In genomic region chr11:70017199-70017767, GRCm38 (mm10) we compare ENCODE assay signal across 10 mouse cellular contexts. TPM values are rescaled to one million over a fixed set of nuclear protein-coding genes. Genes with fewer than 3 reads are reported as not detected.
A peak's percentile ranks its signal among the peaks of the same experiment; 100 is the strongest.
DNase-seq lines count a peak whose midpoint lies in the region; ATAC-seq and TF ChIP-seq lines count a peak whose summit lies in the region.
"Had no signal": no experiment of that assay in that cellular context is flagged by ENCODE, and none has a peak within 500 bp of the region (broad histone marks: within the 10 kb centered on the region; RNA-seq: fewer than 3 reads in every experiment).

No protein-coding gene starts in this region.

- H3K9me3 ChIP-seq in heart, embryonic 11.5 days (replicated peaks; ENCODE audit: control insufficient read depth, low read length), result no peaks in the 10 kb centered on the region
- H3K9me3 ChIP-seq in MEL (replicated peaks; ENCODE audit: insufficient read depth, low read length), result no peaks in the 10 kb centered on the region
- H3K9me3 ChIP-seq in forebrain, embryonic 15.5 days, result no peaks in the 10 kb centered on the region
- H3K9me3 ChIP-seq in limb, embryonic 14.5 days (ENCODE audit: control insufficient read depth, low read length), result no peaks in the 10 kb centered on the region

- intact Hi-C loops in heart, postnatal 36 days (cut with DNase I), result no loop called here

- no peaks in the 10 kb centered on the region for H3K27me3 ChIP-seq in heart, embryonic 11.5 days (ENCODE audit: control insufficient read depth, insufficient read depth, low read length)
- H3K27me3 ChIP-seq in MEL (ENCODE audit: control insufficient read depth in 1 of 2, insufficient read depth in 2 of 2, low read length in 2 of 2), result no peaks in the 10 kb centered on the region
- H3K27me3 ChIP-seq in forebrain, embryonic 15.5 days, result no peaks in the 10 kb centered on the region
- H3K27me3 ChIP-seq in limb, embryonic 14.5 days (ENCODE audit: control insufficient read depth, insufficient read depth, low read length), result no peaks in the 10 kb centered on the region

- H3K9ac ChIP-seq in heart, embryonic 11.5 days (ENCODE audit: low read depth, low read length), result no peak overlapping the region
- H3K9ac ChIP-seq in MEL (ENCODE audit: control insufficient read depth, low read depth, low read length, poor library complexity, severe bottlenecking), result peak overlapping the region; percentile 69
- H3K9ac ChIP-seq in forebrain, embryonic 15.5 days (replicated peaks), result peak overlapping the region; percentile 82
- H3K9ac ChIP-seq in limb, embryonic 14.5 days (ENCODE audit: low read depth, low read length, severe bottlenecking), result peak overlapping the region; percentile 88; the same call in 1 of the 2 replicates

- H3K79me2 ChIP-seq in MEL (ENCODE audit: control insufficient read depth, insufficient read depth, low read length, poor library complexity), result peaks cover 28% of the 10 kb centered on the region

- no peak for TF ChIP-seq EP300 in MEL (IDR thresholded peaks at IDR 0.05; ENCODE audit: low read depth in 1 of 2, low read length in 2 of 2)

- H3K4me3 ChIP-seq in heart, embryonic 11.5 days (ENCODE audit: low read depth, low read length), result no peak overlapping the region
- H3K4me3 ChIP-seq in MEL (ENCODE audit: control insufficient read depth in 1 of 2, insufficient read depth in 1 of 2, low read depth in 2 of 2, low read length in 2 of 2), result peak overlapping the region in 1 of 2 experiments; percentile 54; a peak in 2 of 4 replicates
- H3K4me3 ChIP-seq in forebrain, embryonic 15.5 days, result peak overlapping the region; percentile 65; the same call in 1 of the 2 replicates
- H3K4me3 ChIP-seq in limb, embryonic 14.5 days (replicated peaks; ENCODE audit: low read length), result peak overlapping the region; percentile 79

- DNase-seq in heart, postnatal 36 days, result no peak
- DNase-seq in MEL (ENCODE audit: low read depth, low spot score), result no peak
- DNase-seq in limb, embryonic 14.5 days (ENCODE audit: low spot score), result no peak
- no peak for DNase-seq in right cerebral cortex, adult 2 months (ENCODE audit: low spot score in 2 of 2)
- no peak for DNase-seq in left cerebral cortex, adult 18-20 months (ENCODE audit: low spot score in 2 of 2)
- DNase-seq in adrenal gland, postnatal 10 days, result no peak
- DNase-seq: adrenal gland, adult 8-10 months; right cerebral cortex, postnatal 4 days had no signal

- peaks cover 34% of the 10 kb centered on the region for H3K4me1 ChIP-seq in heart, embryonic 11.5 days (ENCODE audit: control insufficient read depth, insufficient read depth, low read length)
- H3K4me1 ChIP-seq in MEL (ENCODE audit: control insufficient read depth in 1 of 2, insufficient read depth in 2 of 2, low read length in 2 of 2), result peaks cover 6 to 38% of the 10 kb centered on the region in 2 experiments
- peaks cover 58% of the 10 kb centered on the region for H3K4me1 ChIP-seq in forebrain, embryonic 15.5 days
- H3K4me1 ChIP-seq in limb, embryonic 14.5 days (ENCODE audit: control insufficient read depth, insufficient read depth, low read length), result peaks cover 45% of the 10 kb centered on the region

- no peak for TF ChIP-seq RAD21 in MEL (IDR thresholded peaks at IDR 0.05; ENCODE audit: low read depth, low read length)

- peak overlapping the region; percentile 1; the same call in 1 of the 2 replicates for H3K27ac ChIP-seq in heart, embryonic 11.5 days (ENCODE audit: low read depth, low read length)
- peak overlapping the region; percentile 48 for H3K27ac ChIP-seq in MEL (ENCODE audit: control insufficient read depth, low read depth, low read length)
- H3K27ac ChIP-seq in forebrain, embryonic 15.5 days (replicated peaks), result peak overlapping the region; percentile 96
- H3K27ac ChIP-seq in limb, embryonic 14.5 days (replicated peaks; ENCODE audit: low read depth, low read length), result peak overlapping the region; percentile 49

- no peak for ATAC-seq in heart, embryonic 11.5 days (replicated peaks; ENCODE audit: insufficient number of reproducible peaks, low FRiP score, low TSS enrichment)
- ATAC-seq in forebrain, embryonic 15.5 days (replicated peaks), result no peak
- ATAC-seq in limb, embryonic 14.5 days (ENCODE audit: low FRiP score, low read depth), result no peak

- H3K36me3 ChIP-seq in heart, embryonic 11.5 days (ENCODE audit: control insufficient read depth, insufficient read depth, low read length), result peaks cover 11% of the 10 kb centered on the region
- peaks cover 0 to 40% of the 10 kb centered on the region in 2 experiments; a peak in 2 of 4 replicates for H3K36me3 ChIP-seq in MEL (ENCODE audit: control insufficient read depth in 1 of 2, insufficient read depth in 2 of 2, low read length in 2 of 2)
- H3K36me3 ChIP-seq in forebrain, embryonic 15.5 days, result peaks cover 8% of the 10 kb centered on the region
- H3K36me3 ChIP-seq in limb, embryonic 14.5 days (ENCODE audit: control insufficient read depth, insufficient read depth, low read length), result peaks cover 16% of the 10 kb centered on the region

- no peak for TF ChIP-seq CTCF in MEL (IDR thresholded peaks at IDR 0.05 in 2 of 3, conservative IDR thresholded peaks at IDR 0.05 in 1 of 3; ENCODE audit: control insufficient read depth in 1 of 3, insufficient read depth in 1 of 3, low read depth in 2 of 3, low read length in 3 of 3, poor library complexity in 1 of 3, severe bottlenecking in 1 of 3)

- 46% methylated on average over 7 of the region's 7 CpGs for WGBS in heart, embryonic 11.5 days (ENCODE audit: insufficient replicate concordance)
- 23% methylated on average over 7 of the region's 7 CpGs for WGBS in forebrain, embryonic 15.5 days
- 43% methylated on average over 7 of the region's 7 CpGs for WGBS in limb, embryonic 14.5 days

- H3K4me2 ChIP-seq in heart, embryonic 11.5 days, result peak overlapping the region; percentile 85
- peak overlapping the region; percentile 63 for H3K4me2 ChIP-seq in forebrain, embryonic 15.5 days (replicated peaks)
- peak overlapping the region; percentile 89 for H3K4me2 ChIP-seq in limb, embryonic 14.5 days (replicated peaks; ENCODE audit: low read depth, low read length, severe bottlenecking)

- TF ChIP-seq POLR2A in MEL (IDR thresholded peaks at IDR 0.05; ENCODE audit: control insufficient read depth in 1 of 2, insufficient read depth in 1 of 2, low read depth in 1 of 2, low read length in 2 of 2, poor library complexity in 1 of 2), result no peak
- no peak for TF ChIP-seq POLR2A in limb, embryonic 14.5 days (IDR thresholded peaks at IDR 0.05; ENCODE audit: borderline replicate concordance, extremely low read depth, insufficient read depth, insufficient read length)

RNA-seq across cellular contexts. Expression of gene Dlg4, which starts 0.5 kb away (rescaled TPM):
- 10.2 and 10.4 TPM in 2 replicates for polyA plus RNA-seq in heart, embryonic 11.5 days (2014; fragmentation: Nextera tagmentation; extraction: Ambion mirVana)
- total RNA-seq in heart, postnatal 36 days (2021), result 1 to 10 TPM; 6.3 to 7.4 TPM
- 6.5 and 7.9 TPM in 2 replicates for total RNA-seq in MEL (2012; rRNA removed)
- 10 to 100 TPM in 1 of 2 experiments, not detected in 1; 24.7 TPM for polyA plus RNA-seq in MEL (2012; ENCODE audit: insufficient read depth in 1 of 2, insufficient read length in 2 of 2, low read depth in 1 of 2, low replicate concordance in 2 of 2, missing spikeins in 1 of 2)
- 27.8 and 29.8 TPM in 2 replicates for polyA plus RNA-seq in forebrain, embryonic 15.5 days (2015; fragmentation: Nextera tagmentation; extraction: Ambion mirVana)
- 89.6 and 99.8 TPM in 2 replicates for polyA plus RNA-seq in limb, embryonic 14.5 days (2012; rRNA removed)
- polyA plus RNA-seq in limb, embryonic 14.5 days (2014; fragmentation: Nextera tagmentation; extraction: Ambion mirVana), result 9.7 and 10.0 TPM in 2 replicates
- total RNA-seq in left cerebral cortex, adult 18-20 months (2021), result 100 to 1,000 TPM; 718 to 731 TPM
- 10 to 100 TPM; 29.9 to 37.6 TPM for total RNA-seq in adrenal gland, postnatal 10 days (2021)

RNA-seq across cellular contexts. Expression of gene Acadvl, which starts 2.1 kb away (rescaled TPM):
- 94.1 and 111 TPM in 2 replicates for polyA plus RNA-seq in heart, embryonic 11.5 days (2014; fragmentation: Nextera tagmentation; extraction: Ambion mirVana)
- 1,000 to 10,000 TPM; 1,292 to 1,425 TPM for total RNA-seq in heart, postnatal 36 days (2021)
- total RNA-seq in MEL (2012; rRNA removed), result 123 and 140 TPM in 2 replicates
- polyA plus RNA-seq in MEL (2012; ENCODE audit: insufficient read depth in 1 of 2, insufficient read length in 2 of 2, low read depth in 1 of 2, low replicate concordance in 2 of 2, missing spikeins in 1 of 2), result 10 to 100 TPM in 1 of 2 experiments, not detected in 1; 92.5 TPM
- polyA plus RNA-seq in forebrain, embryonic 15.5 days (2015; fragmentation: Nextera tagmentation; extraction: Ambion mirVana), result 57.0 and 60.7 TPM in 2 replicates
- polyA plus RNA-seq in limb, embryonic 14.5 days (2012; rRNA removed), result 52.9 and 55.4 TPM in 2 replicates
- 71.8 and 77.0 TPM in 2 replicates for polyA plus RNA-seq in limb, embryonic 14.5 days (2014; fragmentation: Nextera tagmentation; extraction: Ambion mirVana)
- 10 to 100 TPM; 55.6 to 57.9 TPM for total RNA-seq in left cerebral cortex, adult 18-20 months (2021)
- total RNA-seq in adrenal gland, postnatal 10 days (2021), result 1,000 to 10,000 TPM; 1,467 to 1,540 TPM

RNA-seq across cellular contexts. Expression of gene Dvl2, which starts 16.9 kb away (rescaled TPM):
- 18.6 and 18.9 TPM in 2 replicates for polyA plus RNA-seq in heart, embryonic 11.5 days (2014; fragmentation: Nextera tagmentation; extraction: Ambion mirVana)
- total RNA-seq in heart, postnatal 36 days (2021), result 1 to 10 TPM; 5.0 to 6.1 TPM
- total RNA-seq in MEL (2012; rRNA removed), result 40.1 and 41.9 TPM in 2 replicates
- polyA plus RNA-seq in MEL (2012; ENCODE audit: insufficient read depth in 1 of 2, insufficient read length in 2 of 2, low read depth in 1 of 2, low replicate concordance in 2 of 2, missing spikeins in 1 of 2), result 10 to 100 TPM in 1 of 2 experiments, not detected in 1; 38.5 TPM
- 35.3 and 37.5 TPM in 2 replicates for polyA plus RNA-seq in forebrain, embryonic 15.5 days (2015; fragmentation: Nextera tagmentation; extraction: Ambion mirVana)
- 65.4 and 81.0 TPM in 2 replicates for polyA plus RNA-seq in limb, embryonic 14.5 days (2012; rRNA removed)
- polyA plus RNA-seq in limb, embryonic 14.5 days (2014; fragmentation: Nextera tagmentation; extraction: Ambion mirVana), result 40.3 and 47.0 TPM in 2 replicates
- 10 to 100 TPM; 28.6 to 32.9 TPM for total RNA-seq in left cerebral cortex, adult 18-20 months (2021)
- 10 to 100 TPM; 15.7 to 23.0 TPM for total RNA-seq in adrenal gland, postnatal 10 days (2021)

RNA-seq across cellular contexts. Expression of gene Phf23, which starts 21.7 kb away (rescaled TPM):
- 27.3 and 29.9 TPM in 2 replicates for polyA plus RNA-seq in heart, embryonic 11.5 days (2014; fragmentation: Nextera tagmentation; extraction: Ambion mirVana)
- total RNA-seq in heart, postnatal 36 days (2021), result 10 to 100 TPM; 23.1 to 23.4 TPM
- 88.2 and 112 TPM in 2 replicates for total RNA-seq in MEL (2012; rRNA removed)
- polyA plus RNA-seq in MEL (2012; ENCODE audit: insufficient read depth in 1 of 2, insufficient read length in 2 of 2, low read depth in 1 of 2, low replicate concordance in 2 of 2, missing spikeins in 1 of 2), result 100 to 1,000 TPM in 1 of 2 experiments, not detected in 1; 108 TPM
- 71.5 and 75.6 TPM in 2 replicates for polyA plus RNA-seq in forebrain, embryonic 15.5 days (2015; fragmentation: Nextera tagmentation; extraction: Ambion mirVana)
- polyA plus RNA-seq in limb, embryonic 14.5 days (2012; rRNA removed), result 66.7 and 69.2 TPM in 2 replicates
- 51.7 and 60.5 TPM in 2 replicates for polyA plus RNA-seq in limb, embryonic 14.5 days (2014; fragmentation: Nextera tagmentation; extraction: Ambion mirVana)
- total RNA-seq in left cerebral cortex, adult 18-20 months (2021), result 10 to 100 TPM; 52.6 to 53.8 TPM
- 10 to 100 TPM; 43.5 to 50.5 TPM for total RNA-seq in adrenal gland, postnatal 10 days (2021)

RNA-seq across cellular contexts. Expression of gene Gabarap, which starts 26.3 kb away (rescaled TPM):
- 481 and 489 TPM in 2 replicates for polyA plus RNA-seq in heart, embryonic 11.5 days (2014; fragmentation: Nextera tagmentation; extraction: Ambion mirVana)
- 100 to 1,000 TPM; 306 to 329 TPM for total RNA-seq in heart, postnatal 36 days (2021)
- total RNA-seq in MEL (2012; rRNA removed), result 105 and 132 TPM in 2 replicates
- 100 to 1,000 TPM in 1 of 2 experiments, not detected in 1; 241 TPM for polyA plus RNA-seq in MEL (2012; ENCODE audit: insufficient read depth in 1 of 2, insufficient read length in 2 of 2, low read depth in 1 of 2, low replicate concordance in 2 of 2, missing spikeins in 1 of 2)
- polyA plus RNA-seq in forebrain, embryonic 15.5 days (2015; fragmentation: Nextera tagmentation; extraction: Ambion mirVana), result 610 and 626 TPM in 2 replicates
- 431 and 477 TPM in 2 replicates for polyA plus RNA-seq in limb, embryonic 14.5 days (2012; rRNA removed)
- polyA plus RNA-seq in limb, embryonic 14.5 days (2014; fragmentation: Nextera tagmentation; extraction: Ambion mirVana), result 574 and 593 TPM in 2 replicates
- total RNA-seq in left cerebral cortex, adult 18-20 months (2021), result 100 to 1,000 TPM; 231 to 236 TPM
- total RNA-seq in adrenal gland, postnatal 10 days (2021), result 100 to 1,000 TPM; 339 to 345 TPM

Comparison
In these comparisons a context has a peak if more than half of its experiments do, and no peak if none do; other contexts are left out.
1. H3K27ac ChIP-seq: peak in every context shown above with its lines; median percentile 96 in forebrain, embryonic 15.5 days; 49 in limb, embryonic 14.5 days; 48 in MEL; 1 in heart, embryonic 11.5 days.
2. RNA of gene Dlg4, which starts 0.5 kb away (total RNA-seq): 718 to 731 TPM in left cerebral cortex, adult 18-20 months; 29.9 to 37.6 TPM in adrenal gland, postnatal 10 days, 6.3 to 7.4 TPM in heart, postnatal 36 days and 6.5 to 7.9 TPM in MEL; every median in the first group is over 10 times any median in the second.
3. Peak in every context shown above with its lines, with median percentiles within 50 percentile points of each other: H3K4me2 ChIP-seq.